Mouse (Mus musculus) erythroblast, embryonic 14.5 days (primary cell): Measurements from ENCODE around the gene Gm17545.

ENCODE experiments used
- GATA1 ChIP-seq: IDR thresholded peaks from 2 replicates; pipeline ENCODE4 v1.6.1; 2012; ENCODE audit warnings: low read length, inconsistent platforms, mixed read lengths
- TAL1 ChIP-seq: IDR thresholded peaks from 3 replicates; pipeline ENCODE4 v1.6.1; 2012; ENCODE audit warnings: low read length, inconsistent platforms, mixed read lengths

GRCm38 (mm10) chr9:22475424-22475868, 21.4 kb downstream of the Gm17545 start, which contains the start of gene Bbs9:
- TF ChIP-seq TAL1 (no peak), GATA1 (no peak)
